Mouse (Mus musculus): ENCODE results near the gene Tmem109. TPM values are rescaled to one million over a fixed set of nuclear protein-coding genes. Genes with fewer than 3 reads are reported as not detected.

Gene Tmem109
- polyA plus RNA-seq, 1 experiment, result 40.3 TPM

GRCm38 (mm10) chr19:10904927-10905727 is 23.3 kb upstream of the Tmem109 start:
- H3K4me3 ChIP-seq (ENCODE audit: control insufficient read depth, low read depth, low read length), result no peak overlapping the region
- H3K27me3 ChIP-seq (ENCODE audit: control insufficient read depth, insufficient read depth, low read length), result no peaks in the 10 kb centered on the region
- peaks cover 10% of the 10 kb centered on the region for H3K36me3 ChIP-seq (ENCODE audit: control insufficient read depth, insufficient read depth, low read length)
- H3K4me1 ChIP-seq (ENCODE audit: control insufficient read depth, insufficient read depth, low read length), result peaks cover 5% of the 10 kb centered on the region
- TF ChIP-seq POLR2A (IDR thresholded peaks at IDR 0.05; ENCODE audit: control insufficient read depth, low read depth, low read length) (no peak), CTCF (IDR thresholded peaks at IDR 0.05; ENCODE audit: control insufficient read depth, insufficient read depth, insufficient replicate concordance, low read depth, low read length) (no peak)
- H3K27ac ChIP-seq (ENCODE audit: control insufficient read depth, insufficient read depth, low read depth, low read length), result peak overlapping the region; percentile 43

- peaks cover 4% of the 10 kb centered on the region for H3K4me1 ChIP-seq (ENCODE audit: control insufficient read depth, insufficient read depth, low read length)
- H3K4me3 ChIP-seq (ENCODE audit: control insufficient read depth, low read depth, low read length), result no peak overlapping the region
- H3K27me3 ChIP-seq (ENCODE audit: control insufficient read depth, insufficient read depth, low read length), result no peaks in the 10 kb centered on the region
- no peak overlapping the region for H3K27ac ChIP-seq (ENCODE audit: control insufficient read depth, insufficient read depth, low read depth, low read length)
- peaks cover 12% of the 10 kb centered on the region for H3K36me3 ChIP-seq (ENCODE audit: control insufficient read depth, insufficient read depth, low read length)
- TF ChIP-seq POLR2A (IDR thresholded peaks at IDR 0.05; ENCODE audit: control insufficient read depth, low read depth, low read length), result no peak
- no peak for TF ChIP-seq CTCF (IDR thresholded peaks at IDR 0.05; ENCODE audit: control insufficient read depth, insufficient read depth, insufficient replicate concordance, low read depth, low read length)
These were observed 22.7 kb upstream of the Tmem109 start for GRCm38 (mm10) chr19:10904512-10904911.

- Histone ChIP-seq H3K27me3 (ENCODE audit: control insufficient read depth, insufficient read depth, low read length) (no peaks in the 10 kb centered on the region), H3K27ac (ENCODE audit: control insufficient read depth, insufficient read depth, low read depth, low read length) (no peak overlapping the region), H3K36me3 (ENCODE audit: control insufficient read depth, insufficient read depth, low read length) (peaks cover 15% of the 10 kb centered on the region), H3K4me3 (ENCODE audit: control insufficient read depth, low read depth, low read length) (no peak overlapping the region), H3K4me1 (ENCODE audit: control insufficient read depth, insufficient read depth, low read length) (peaks cover under 1% of the 10 kb centered on the region)
- TF ChIP-seq POLR2A (IDR thresholded peaks at IDR 0.05; ENCODE audit: control insufficient read depth, low read depth, low read length) (no peak), CTCF (IDR thresholded peaks at IDR 0.05; ENCODE audit: control insufficient read depth, insufficient read depth, insufficient replicate concordance, low read depth, low read length) (no peak)
These were observed 19.2 kb upstream of the Tmem109 start for GRCm38 (mm10) chr19:10901046-10901445.

- peaks cover 5% of the 10 kb centered on the region for H3K4me1 ChIP-seq (ENCODE audit: control insufficient read depth, insufficient read depth, low read length)
- H3K4me3 ChIP-seq (ENCODE audit: control insufficient read depth, low read depth, low read length), result no peak overlapping the region
- no peaks in the 10 kb centered on the region for H3K27me3 ChIP-seq (ENCODE audit: control insufficient read depth, insufficient read depth, low read length)
- TF ChIP-seq CTCF (IDR thresholded peaks at IDR 0.05; ENCODE audit: control insufficient read depth, insufficient read depth, insufficient replicate concordance, low read depth, low read length) (no peak), POLR2A (IDR thresholded peaks at IDR 0.05; ENCODE audit: control insufficient read depth, low read depth, low read length) (no peak)
- peaks cover 12% of the 10 kb centered on the region for H3K36me3 ChIP-seq (ENCODE audit: control insufficient read depth, insufficient read depth, low read length)
- no peak overlapping the region for H3K27ac ChIP-seq (ENCODE audit: control insufficient read depth, insufficient read depth, low read depth, low read length)
These were observed 18.5 kb upstream of the Tmem109 start for GRCm38 (mm10) chr19:10900315-10900714.

- no peak overlapping the region for H3K4me3 ChIP-seq (ENCODE audit: control insufficient read depth, low read depth, low read length)
- H3K27ac ChIP-seq (ENCODE audit: control insufficient read depth, insufficient read depth, low read depth, low read length), result no peak overlapping the region
- no peak for TF ChIP-seq CTCF (IDR thresholded peaks at IDR 0.05; ENCODE audit: control insufficient read depth, insufficient read depth, insufficient replicate concordance, low read depth, low read length)
- no peak for TF ChIP-seq POLR2A (IDR thresholded peaks at IDR 0.05; ENCODE audit: control insufficient read depth, low read depth, low read length)
These were observed 15.7 kb upstream of the Tmem109 start for GRCm38 (mm10) chr19:10897491-10897890.

GRCm38 (mm10) chr19:10896849-10897248 is 15.0 kb upstream of the Tmem109 start:
- peaks cover 5% of the 10 kb centered on the region for H3K4me1 ChIP-seq (ENCODE audit: control insufficient read depth, insufficient read depth, low read length)
- no peaks in the 10 kb centered on the region for H3K27me3 ChIP-seq (ENCODE audit: control insufficient read depth, insufficient read depth, low read length)
- H3K36me3 ChIP-seq (ENCODE audit: control insufficient read depth, insufficient read depth, low read length), result peaks cover 8% of the 10 kb centered on the region
- H3K27ac ChIP-seq (ENCODE audit: control insufficient read depth, insufficient read depth, low read depth, low read length), result no peak overlapping the region
- no peak overlapping the region for H3K4me3 ChIP-seq (ENCODE audit: control insufficient read depth, low read depth, low read length)
- TF ChIP-seq CTCF (IDR thresholded peaks at IDR 0.05; ENCODE audit: control insufficient read depth, insufficient read depth, insufficient replicate concordance, low read depth, low read length) (no peak), POLR2A (IDR thresholded peaks at IDR 0.05; ENCODE audit: control insufficient read depth, low read depth, low read length) (no peak)

More at GRCm38 (mm10) chr19:10897491-10897890, 15.7 kb upstream of the Tmem109 start:
- Histone ChIP-seq H3K36me3 (ENCODE audit: control insufficient read depth, insufficient read depth, low read length) (peaks cover 11% of the 10 kb centered on the region), H3K27me3 (ENCODE audit: control insufficient read depth, insufficient read depth, low read length) (no peaks in the 10 kb centered on the region), H3K4me1 (ENCODE audit: control insufficient read depth, insufficient read depth, low read length) (peaks cover 5% of the 10 kb centered on the region)

- Histone ChIP-seq H3K36me3 (ENCODE audit: control insufficient read depth, insufficient read depth, low read length) (peaks cover 8% of the 10 kb centered on the region), H3K27ac (ENCODE audit: control insufficient read depth, insufficient read depth, low read depth, low read length) (peak overlapping the region; percentile 75), H3K27me3 (ENCODE audit: control insufficient read depth, insufficient read depth, low read length) (no peaks in the 10 kb centered on the region), H3K4me3 (ENCODE audit: control insufficient read depth, low read depth, low read length) (peak overlapping the region; percentile 85), H3K4me1 (ENCODE audit: control insufficient read depth, insufficient read depth, low read length) (peaks cover 5% of the 10 kb centered on the region)
- TF ChIP-seq POLR2A (IDR thresholded peaks at IDR 0.05; ENCODE audit: control insufficient read depth, low read depth, low read length), result no peak
- TF ChIP-seq CTCF (IDR thresholded peaks at IDR 0.05; ENCODE audit: control insufficient read depth, insufficient read depth, insufficient replicate concordance, low read depth, low read length), result no peak
These were observed 13.9 kb upstream of the Tmem109 start for GRCm38 (mm10) chr19:10895708-10896107.

Measured in testis, adult 2 months (tissue).